Comparison of ENCODE assay signal across 20 mouse cellular contexts in the genomic region with DNA sequence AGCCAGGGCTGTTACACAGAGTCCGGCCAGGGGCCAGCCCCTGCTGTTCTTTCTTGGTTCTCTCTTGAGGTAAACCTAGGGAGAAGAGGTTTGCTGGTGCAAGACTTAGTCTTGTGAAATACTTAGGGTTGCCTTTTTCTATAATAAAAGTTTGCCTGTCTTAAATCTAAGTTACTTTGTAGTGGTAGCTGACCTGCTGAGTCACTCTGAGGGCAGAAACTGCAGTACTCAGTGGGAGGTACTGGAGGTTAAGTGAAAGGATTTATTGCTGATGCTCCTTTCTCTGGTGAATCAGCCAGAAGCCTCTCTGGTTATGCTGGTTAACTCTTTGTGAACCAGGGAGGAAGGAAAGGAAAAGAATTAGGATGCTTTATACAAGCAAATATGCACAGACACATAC.
DNase-seq lines count a peak whose midpoint lies in the region; ATAC-seq and TF ChIP-seq lines count a peak whose summit lies in the region.
"Had no signal": no experiment of that assay in that cellular context is flagged by ENCODE, and none has a peak within 500 bp of the region (broad histone marks: within the 10 kb centered on the region; RNA-seq: fewer than 3 reads in every experiment).

No protein-coding gene starts in this region.

- no peak for TF ChIP-seq POLR2A in kidney, adult 2 months (IDR thresholded peaks at IDR 0.05; ENCODE audit: low read depth, low read length)

- in situ Hi-C loops in Patski (cut with MboI; ENCODE audit: low pct_unique_long_range_greater_than_20kb): no loop called here

- 92% methylated on average over 1 of the region's 1 CpGs for WGBS in kidney, adult 2 months

- H3K36me3 ChIP-seq in kidney, adult 2 months (ENCODE audit: control insufficient read depth, insufficient read depth, low read length): no peaks in the 10 kb centered on the region
- H3K36me3 ChIP-seq: embryonic facial prominence, embryonic 15.5 days; forebrain, embryonic 12.5 days; heart, embryonic 13.5 days; hindbrain, embryonic 15.5 days had no signal

- no peak overlapping the region for H3K27ac ChIP-seq in kidney, adult 2 months (ENCODE audit: insufficient read depth, low read depth, low read length)
- H3K27ac ChIP-seq: embryonic facial prominence, embryonic 15.5 days; forebrain, embryonic 12.5 days; heart, adult 2 months; heart, embryonic 13.5 days; hindbrain, embryonic 15.5 days had no signal

- POLR2A ChIA-PET in Patski (lab: Charles Lee): no interaction called here

- ATAC-seq in Patski: no peak
- ATAC-seq: CD4-positive, CD25-positive, alpha-beta regulatory T cell, adult 4 months; forebrain, embryonic 16.5 days; intestine, postnatal 0 days had no signal

- H3K4me1 ChIP-seq in kidney, adult 2 months (ENCODE audit: control insufficient read depth, insufficient read depth, low read length): no peaks in the 10 kb centered on the region
- H3K4me1 ChIP-seq: embryonic facial prominence, embryonic 15.5 days; forebrain, embryonic 12.5 days; heart, embryonic 13.5 days had no signal

- no peak for TF ChIP-seq CTCF in Patski (IDR thresholded peaks at IDR 0.05)
- no peak for TF ChIP-seq CTCF in kidney, adult 2 months (conservative IDR thresholded peaks at IDR 0.05; ENCODE audit: insufficient read depth, insufficient read length, low read depth, low read length)

- CTCF ChIA-PET in Patski (lab: Charles Lee): no interaction called here

- no peaks in the 10 kb centered on the region for H3K27me3 ChIP-seq in Patski
- H3K27me3 ChIP-seq in kidney, adult 2 months (replicated peaks; ENCODE audit: control insufficient read depth, insufficient read depth, low read length): no peaks in the 10 kb centered on the region
- H3K27me3 ChIP-seq: embryonic facial prominence, embryonic 15.5 days; forebrain, embryonic 12.5 days; heart, embryonic 13.5 days; hindbrain, embryonic 15.5 days had no signal

- peak; percentile 12 for DNase-seq in adrenal gland, adult 8-10 months
- DNase-seq in adrenal gland, postnatal 14 days: no peak
- DNase-seq in 3T3-L1 (ENCODE audit: low read depth, low spot score): peak; percentile 86
- DNase-seq in Patski (ENCODE audit: low read depth, low spot score): peak; percentile 24
- DNase-seq in embryo, embryonic 9.5 days (ENCODE audit: extremely low spot score): no peak
- DNase-seq in kidney, adult 2 months: no peak
- DNase-seq: B cell, adult 2 months; cerebellum, adult 2 months; cerebellum, postnatal 10 days; gastrocnemius, postnatal 10 days; heart, adult 2 months; heart, postnatal 36 days; kidney, adult 9 months had no signal

- no peak overlapping the region for H3K4me3 ChIP-seq in kidney, adult 2 months (ENCODE audit: insufficient read depth, low read depth, low read length)
- H3K4me3 ChIP-seq: embryonic facial prominence, embryonic 15.5 days; forebrain, embryonic 12.5 days; heart, adult 2 months; heart, embryonic 13.5 days; hindbrain, embryonic 15.5 days had no signal

Comparison
In these comparisons a context has a peak if more than half of its experiments do, and no peak if none do; other contexts are left out.
1. DNase-seq: peak in adrenal gland, adult 8-10 months (single experiment), 3T3-L1 (single experiment) and Patski (single experiment); none in adrenal gland, postnatal 14 days (single experiment), embryo, embryonic 9.5 days (single experiment) and kidney, adult 2 months (single experiment).